Mouse (Mus musculus) kidney, postnatal 25 days (tissue): ENCODE results near the gene Arl3.
A peak's percentile ranks its signal among the peaks of the same experiment; 100 is the strongest.

Source experiments
- DNase-seq, 2 experiments: peaks; one replicate each; pipeline ENCODE4 v3.0.0; 2021; ENCODE audit warnings: mixed read lengths in 2 of 2

Arl3 gene

GRCm38 (mm10) chr19:46532031-46532688 lies 40.8 kb downstream of the Arl3 start:
- peak; percentile 75 to 86 for DNase-seq

DNA sequence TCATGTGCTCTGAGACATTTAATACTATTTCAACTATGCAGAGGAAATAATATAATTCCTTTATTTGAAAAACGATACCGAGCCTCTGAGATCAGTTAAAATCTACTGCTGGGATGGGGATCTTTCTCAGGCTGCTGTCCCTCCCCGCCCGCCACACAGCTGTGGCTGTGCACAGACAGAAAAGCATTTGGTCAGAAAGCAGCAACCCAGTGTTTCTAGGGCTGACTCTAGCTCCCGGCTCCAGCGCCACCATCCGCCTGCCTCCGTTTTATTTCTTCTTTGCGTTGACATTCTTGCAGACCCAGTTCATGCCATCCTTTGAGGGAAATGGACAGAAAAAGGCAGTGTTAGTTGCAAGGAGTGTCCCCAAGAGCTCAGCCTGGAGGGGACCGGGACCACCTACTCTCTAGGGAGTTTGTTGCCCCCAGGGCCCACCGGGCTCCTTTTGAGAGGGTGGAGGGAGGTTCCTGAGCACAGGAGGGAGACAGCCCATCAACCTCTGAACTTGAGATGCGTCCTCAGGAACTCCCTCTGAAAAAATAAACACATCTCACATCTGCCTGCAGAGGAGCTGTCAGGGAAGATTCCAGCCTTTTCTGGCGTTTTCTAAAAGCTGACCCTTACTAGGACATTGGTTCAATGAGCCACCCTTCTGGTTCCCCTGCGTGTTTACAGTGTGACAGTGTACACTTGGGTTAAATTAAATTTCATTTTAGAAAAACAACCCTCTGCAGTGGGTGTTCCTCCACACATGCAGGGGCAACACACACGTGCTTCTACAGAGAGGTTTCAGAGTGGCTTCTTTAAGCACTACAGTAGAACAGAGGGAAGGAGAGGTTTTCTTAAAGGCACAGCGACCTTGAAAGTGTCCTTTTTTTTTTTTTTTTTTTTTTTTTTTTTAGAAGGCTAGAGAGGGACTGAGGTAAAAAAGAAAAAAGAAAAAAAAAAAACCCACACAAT lies 41.6 kb downstream of the Arl3 start:
- peak; percentile 59 to 64 for DNase-seq

DNA sequence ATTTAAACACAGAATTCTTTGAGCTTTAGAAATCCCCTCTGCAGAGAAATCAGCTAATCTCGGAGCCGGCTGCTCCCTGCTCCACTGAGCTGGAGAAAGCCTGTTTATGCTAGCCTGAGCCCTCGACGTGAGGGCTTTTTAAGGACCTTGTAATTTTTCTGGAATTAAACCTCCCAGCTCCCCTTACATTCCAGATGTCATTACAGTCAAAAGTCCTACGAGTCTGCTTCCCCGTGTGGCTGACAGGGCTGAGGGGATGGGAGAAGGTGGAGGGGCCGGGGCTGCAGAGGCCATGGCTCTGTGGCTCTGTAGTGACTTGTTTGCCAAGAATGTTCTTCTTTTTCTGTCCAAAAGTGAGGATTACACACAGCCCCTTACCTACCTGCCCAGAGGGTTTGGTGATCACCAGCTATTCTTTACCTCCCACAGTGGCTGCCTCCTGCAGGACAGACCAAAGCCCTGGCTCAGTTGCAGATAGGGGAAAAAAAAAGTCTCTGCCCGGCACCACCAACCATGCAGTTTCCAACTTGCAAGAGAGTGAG lies 42.5 kb downstream of the Arl3 start:
- DNase-seq: peak; percentile 26 to 64

DNA sequence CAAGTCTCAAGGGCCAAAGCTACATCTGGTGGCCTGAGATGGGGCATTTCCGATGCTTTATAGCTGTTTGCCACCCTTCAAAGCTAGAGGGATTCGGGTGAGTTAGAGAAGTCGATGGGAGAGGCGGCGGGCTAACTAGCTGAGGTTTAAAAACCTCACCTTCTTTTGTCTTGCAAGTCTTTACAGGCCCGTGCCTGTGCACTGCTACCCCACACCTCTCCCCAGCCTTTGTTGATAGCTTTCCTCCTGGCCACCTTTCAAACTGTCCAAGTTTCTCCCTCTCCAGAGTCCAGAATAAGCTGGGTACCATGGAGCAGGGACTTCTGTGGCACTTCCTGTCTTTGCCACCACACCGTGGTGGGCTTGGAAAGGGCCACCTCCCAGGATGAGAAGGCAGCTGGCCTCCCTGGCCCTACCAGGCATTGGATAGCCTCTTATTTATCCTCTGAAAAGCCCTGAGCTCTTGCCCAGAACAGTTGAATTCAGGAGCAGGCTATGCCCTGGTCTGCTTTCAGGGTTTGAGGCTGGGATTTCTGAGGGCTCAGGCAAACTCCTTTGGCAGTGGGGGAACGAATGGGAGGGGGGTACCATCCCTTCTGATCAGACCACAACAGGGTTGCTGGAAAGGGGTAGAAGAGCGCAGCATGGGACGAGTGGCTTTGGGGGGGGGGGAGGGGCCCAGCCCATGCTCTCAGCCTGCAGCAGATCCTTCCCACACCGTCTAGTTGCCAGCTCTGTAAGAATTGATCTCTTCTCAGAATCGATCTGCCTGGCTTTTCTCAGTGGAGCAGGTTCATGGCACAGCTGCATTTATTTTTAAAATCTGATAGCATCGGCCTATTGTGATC lies 43.2 kb downstream of the Arl3 start:
- peak; percentile 20 to 41 for DNase-seq

GRCm38 (mm10) chr19:46528529-46529213 lies 44.3 kb downstream of the Arl3 start:
- peak; percentile 90 to 97 for DNase-seq

DNA sequence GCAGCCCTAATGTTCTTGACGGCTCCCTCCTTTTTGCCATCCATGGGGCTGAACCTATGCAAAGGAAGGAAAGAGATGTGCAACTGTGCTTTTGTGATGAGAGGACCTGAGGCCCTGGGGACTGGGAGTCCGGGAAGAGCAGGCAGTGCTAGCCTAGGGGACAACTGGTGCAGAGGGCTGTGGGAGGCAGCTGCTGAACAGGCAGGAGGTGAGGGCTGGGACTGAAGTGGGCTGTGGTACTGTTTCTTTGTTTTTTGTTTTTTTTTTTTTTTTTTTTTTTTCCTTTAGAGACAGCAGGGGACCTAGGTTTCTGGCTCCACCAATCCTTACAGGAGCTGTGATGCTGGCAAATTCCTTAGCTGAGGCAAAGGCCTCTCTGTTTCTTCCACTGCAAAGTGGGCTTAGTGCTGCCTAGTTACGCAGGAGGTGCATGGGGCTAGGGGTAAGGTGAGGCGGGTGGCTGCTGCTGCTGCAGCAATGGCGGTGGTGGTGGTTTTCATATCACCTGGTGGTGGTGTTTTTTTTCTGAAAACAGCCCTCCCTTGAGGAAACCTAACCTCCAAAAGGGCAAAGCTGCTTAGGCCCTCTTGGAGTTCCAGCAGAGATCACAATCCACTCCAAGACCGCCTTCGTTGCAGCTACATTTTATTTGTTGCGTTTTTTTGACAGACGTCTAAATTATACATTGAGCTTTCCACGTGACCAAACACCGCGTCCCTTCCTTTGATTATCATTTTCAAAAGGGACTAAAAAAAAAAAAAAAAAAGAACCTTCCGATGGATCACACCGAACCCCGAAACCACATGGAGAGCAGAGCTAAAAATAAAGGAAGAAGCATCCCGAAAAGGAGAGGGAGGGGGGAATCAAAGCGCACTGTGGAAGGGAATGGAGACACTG lies 45.1 kb downstream of the Arl3 start:
- peak in 1 of 2 experiments; percentile 38 for DNase-seq

- peak; percentile 68 to 74 for DNase-seq
Measured at GRCm38 (mm10) chr19:46525691-46526631, 47.0 kb downstream of the Arl3 start.

GRCm38 (mm10) chr19:46524601-46525321 lies 48.2 kb downstream of the Arl3 start:
- peak; percentile 86 to 93 for DNase-seq

DNA sequence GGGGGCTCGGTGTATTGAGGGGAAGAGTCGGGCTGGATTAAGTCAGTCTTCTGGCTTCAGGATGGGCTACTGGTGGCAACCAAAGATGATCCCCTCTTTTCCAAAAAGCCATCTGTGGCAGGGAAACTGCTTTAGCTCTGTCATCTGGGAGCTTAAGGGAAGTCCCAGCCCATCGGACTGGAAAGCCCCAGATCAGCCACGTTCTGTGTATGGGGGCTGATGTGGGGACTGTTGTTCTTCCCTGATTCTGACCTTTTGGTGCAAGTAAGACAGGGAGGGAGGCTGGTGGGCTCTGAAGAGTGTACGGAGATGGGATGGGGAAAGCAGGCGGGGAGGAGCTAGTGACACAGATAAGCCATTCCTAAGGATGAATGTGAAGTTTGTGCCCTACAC lies 48.9 kb downstream of the Arl3 start:
- DNase-seq: no peak

GRCm38 (mm10) chr19:46523480-46524151 lies 49.4 kb downstream of the Arl3 start:
- DNase-seq: peak; percentile 72 to 82

DNA sequence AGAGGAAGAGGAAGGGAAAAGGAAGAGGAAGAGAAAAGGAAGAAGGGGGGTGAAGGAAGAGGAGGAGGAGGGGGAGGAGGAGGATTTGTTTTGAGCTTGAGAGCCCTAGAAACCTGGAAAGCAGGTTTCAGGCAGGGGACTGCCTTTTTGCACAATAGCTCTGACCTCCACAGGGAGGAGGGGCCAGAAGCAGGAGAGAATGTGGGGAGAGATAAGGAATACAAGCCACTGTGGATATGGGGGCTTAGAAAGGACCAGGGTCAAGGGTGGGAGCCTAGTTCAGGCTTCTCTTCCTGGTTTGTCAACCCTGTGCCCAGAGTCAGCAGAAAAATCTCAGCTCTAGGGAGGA lies 49.9 kb downstream of the Arl3 start:
- no peak for DNase-seq

GRCm38 (mm10) chr19:46522433-46523044 lies 50.5 kb downstream of the Arl3 start:
- DNase-seq: peak in 1 of 2 experiments; percentile 35

DNA sequence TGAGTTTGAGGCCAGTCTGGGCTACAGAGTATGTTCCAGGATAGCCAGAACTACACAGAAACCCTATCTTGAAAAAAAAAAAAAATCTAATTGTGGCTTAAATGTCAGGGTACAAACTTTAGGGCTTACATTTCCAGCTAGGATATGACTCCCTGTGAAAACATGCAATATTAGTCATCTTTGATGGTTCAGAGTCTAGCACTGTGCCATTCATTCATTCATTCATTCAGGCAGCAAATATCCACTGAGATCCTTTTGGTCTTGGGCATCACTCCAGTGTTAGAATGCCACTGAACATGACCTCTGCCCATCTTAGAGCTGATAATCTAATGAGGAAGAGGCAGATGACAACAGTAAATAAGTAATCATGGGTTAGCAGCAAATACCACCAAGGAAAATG lies 51.3 kb downstream of the Arl3 start:
- DNase-seq: no peak

GRCm38 (mm10) chr19:46518828-46519621 lies 54.0 kb downstream of the Arl3 start:
- DNase-seq: no peak

- DNase-seq: peak in 1 of 2 experiments; percentile 64
Measured at GRCm38 (mm10) chr19:46518352-46518787, 54.6 kb downstream of the Arl3 start.

- DNase-seq: peak in 1 of 2 experiments; percentile 45
Measured at GRCm38 (mm10) chr19:46517529-46518351, 55.3 kb downstream of the Arl3 start.
